Mouse (Mus musculus) embryonic facial prominence, embryonic 14.5 days (tissue): ENCODE measurements around the gene Cd164. TPM values are rescaled to one million over a fixed set of nuclear protein-coding genes. Genes with fewer than 3 reads are reported as not detected.

ENCODE experiments used
- ATAC-seq: fragments of 200-750 bp; cut with Nextera tagmentation; 2 replicates; pipeline ENCODE4 v1.8.0; 2017; ENCODE audit warnings: low read depth, moderate number of reproducible peaks, moderate TSS enrichment
- DNase-seq: peaks from one replicate; pipeline ENCODE4 v3.0.0-alpha.2; 2015; ENCODE audit warnings: low spot score
- H3K27ac ChIP-seq: fragments of 300-500 bp; sonication (generic); replicated peaks from 2 replicates; pipeline ENCODE4 v1.5.1; 2014; ENCODE audit warnings: low read depth, mild to moderate bottlenecking, low read length, moderate library complexity
- H3K27me3 ChIP-seq: fragments of 300-500 bp; sonication (generic); replicated peaks from 2 replicates; pipeline ENCODE4 v1.6.1; 2014; ENCODE audit warnings: low read length; ENCODE audit not compliant: control insufficient read depth, insufficient read depth
- H3K36me3 ChIP-seq: fragments of 300-500 bp; sonication (generic); 2 replicates; pipeline ENCODE4 v1.6.1; 2014; ENCODE audit warnings: low read length, mixed read lengths; ENCODE audit not compliant: control insufficient read depth, insufficient read depth
- H3K4me1 ChIP-seq: fragments of 300-500 bp; sonication (generic); 2 replicates; pipeline ENCODE4 v1.6.1; 2014; ENCODE audit warnings: antibody characterized with exemption, low read length; ENCODE audit not compliant: control insufficient read depth, insufficient read depth
- H3K4me2 ChIP-seq: fragments of 300-500 bp; sonication (generic); 2 replicates; pipeline ENCODE4 v1.6.1; 2014; ENCODE audit warnings: low read depth, mild to moderate bottlenecking, low read length, moderate library complexity, mixed read lengths
- H3K4me3 ChIP-seq: fragments of 300-500 bp; sonication (generic); 2 replicates; pipeline ENCODE4 v1.5.1; 2014; ENCODE audit warnings: low read depth, mild to moderate bottlenecking, low read length
- H3K9ac ChIP-seq: fragments of 300-500 bp; sonication (generic); 2 replicates; pipeline ENCODE4 v1.6.1; 2014; ENCODE audit warnings: low read depth, mild to moderate bottlenecking, low read length, moderate library complexity, mixed read lengths
- H3K9me3 ChIP-seq: fragments of 300-500 bp; sonication (generic); 2 replicates; pipeline ENCODE4 v1.6.1; 2016; ENCODE audit warnings: low read length; ENCODE audit not compliant: control insufficient read depth
- WGBS: fragments of 180-500 bp; shearing (Covaris S2); extraction: QIAGEN DNeasy Blood & Tissue Kit; methylation state at CpG from one replicate; pipeline ENCODE4 v1.1.7; 2014; 5-methylcytosine and 5-hydroxymethylcytosine counted together
- polyA plus RNA-seq: library from polyadenylated mRNA; unstranded; fragments of >200 nt; fragmentation: Nextera tagmentation; extraction: Ambion mirVana; gene quantifications from 2 replicates; pipeline ENCODE4 v1.2.1, GENCODE M21; 2014

Gene Cd164
- polyA plus RNA-seq, 1 experiment from 2014 or later = 230 TPM

- Histone ChIP-seq H3K36me3 (peaks cover 22% of the 10 kb centered on the region; the same call in 1 of the 2 replicates), H3K4me1 (peaks cover 14% of the 10 kb centered on the region), H3K9ac (peak overlapping the region; percentile 72), H3K4me2 (peak overlapping the region; percentile 90), H3K4me3 (peak overlapping the region; percentile 53), H3K9me3 (no peaks in the 10 kb centered on the region), H3K27me3 (no peaks in the 10 kb centered on the region), H3K27ac (peak overlapping the region; percentile 79)
- peak; percentile 82 for ATAC-seq
- DNase-seq = peak; percentile 87
- WGBS = 3% methylated on average over 18 of the region's 20 CpGs
Observed at GRCm38 (mm10) chr10:41477278-41478181, 41.7 kb upstream of the Cd164 start.

GRCm38 (mm10) chr10:41479961-41480360 is 39.3 kb upstream of the Cd164 start:
- Histone ChIP-seq H3K4me2 (no peak overlapping the region), H3K27me3 (no peaks in the 10 kb centered on the region), H3K4me3 (no peak overlapping the region), H3K9me3 (no peaks in the 10 kb centered on the region), H3K36me3 (peaks cover 46% of the 10 kb centered on the region), H3K9ac (no peak overlapping the region), H3K27ac (no peak overlapping the region), H3K4me1 (peaks cover 14% of the 10 kb centered on the region)
- WGBS = 83% methylated on average over 3 of the region's 3 CpGs
- ATAC-seq (no peak), DNase-seq (no peak)

- no peak for DNase-seq
- Histone ChIP-seq H3K4me3 (no peak overlapping the region), H3K4me2 (no peak overlapping the region), H3K36me3 (peaks cover 59% of the 10 kb centered on the region), H3K9me3 (no peaks in the 10 kb centered on the region), H3K27ac (no peak overlapping the region), H3K27me3 (no peaks in the 10 kb centered on the region), H3K4me1 (peaks cover 11% of the 10 kb centered on the region), H3K9ac (no peak overlapping the region)
- 70% methylated on average over 33 of the region's 33 CpGs for WGBS
- no peak for ATAC-seq
Observed at GRCm38 (mm10) chr10:41480938-41481880, 38.0 kb upstream of the Cd164 start.

- Histone ChIP-seq H3K9me3 (no peaks in the 10 kb centered on the region), H3K27ac (no peak overlapping the region), H3K4me3 (no peak overlapping the region), H3K4me1 (peaks cover 6% of the 10 kb centered on the region), H3K36me3 (peaks cover 71% of the 10 kb centered on the region), H3K9ac (no peak overlapping the region), H3K4me2 (no peak overlapping the region), H3K27me3 (no peaks in the 10 kb centered on the region)
- ATAC-seq = no peak
- no peak for DNase-seq
- WGBS = 79% methylated on average over 7 of the region's 7 CpGs
Observed at GRCm38 (mm10) chr10:41482446-41482845, 36.8 kb upstream of the Cd164 start.

- WGBS = 93% methylated on average over 16 of the region's 16 CpGs
- DNase-seq = no peak
- Histone ChIP-seq H3K36me3 (peaks cover 75% of the 10 kb centered on the region), H3K4me3 (no peak overlapping the region), H3K9ac (no peak overlapping the region), H3K4me1 (peaks cover 12% of the 10 kb centered on the region), H3K4me2 (no peak overlapping the region), H3K27me3 (no peaks in the 10 kb centered on the region), H3K27ac (no peak overlapping the region), H3K9me3 (no peaks in the 10 kb centered on the region)
- ATAC-seq = no peak
Observed at GRCm38 (mm10) chr10:41485778-41486177, 33.4 kb upstream of the Cd164 start.

- Histone ChIP-seq H3K4me3 (no peak overlapping the region), H3K9ac (no peak overlapping the region), H3K36me3 (peaks cover 67% of the 10 kb centered on the region), H3K9me3 (no peaks in the 10 kb centered on the region), H3K27ac (no peak overlapping the region), H3K27me3 (no peaks in the 10 kb centered on the region), H3K4me2 (no peak overlapping the region), H3K4me1 (peaks cover 12% of the 10 kb centered on the region)
- WGBS = 85% methylated on average over 14 of the region's 14 CpGs
- no peak for DNase-seq
- ATAC-seq = no peak
Observed at GRCm38 (mm10) chr10:41486506-41487170, 32.6 kb upstream of the Cd164 start.

- peaks cover 44% of the 10 kb centered on the region for H3K36me3 ChIP-seq
- H3K27ac ChIP-seq = no peak overlapping the region
- no peak for DNase-seq
- peak overlapping the region; percentile 63 for H3K4me3 ChIP-seq
- H3K9me3 ChIP-seq = no peaks in the 10 kb centered on the region
- ATAC-seq = no peak
- peaks cover 12% of the 10 kb centered on the region for H3K4me1 ChIP-seq
- H3K4me2 ChIP-seq = peak overlapping the region; percentile 98
- no peaks in the 10 kb centered on the region for H3K27me3 ChIP-seq
- peak overlapping the region; percentile 76 for H3K9ac ChIP-seq
- 47% methylated on average over 7 of the region's 7 CpGs for WGBS
Observed at GRCm38 (mm10) chr10:41488877-41489276, 30.3 kb upstream of the Cd164 start.

- H3K36me3 ChIP-seq = peaks cover 40% of the 10 kb centered on the region
- H3K4me2 ChIP-seq = peak overlapping the region; percentile 98
- peak overlapping the region; percentile 63 for H3K4me3 ChIP-seq
- peak overlapping the region; percentile 76 for H3K9ac ChIP-seq
- H3K27me3 ChIP-seq = no peaks in the 10 kb centered on the region
- no peaks in the 10 kb centered on the region for H3K9me3 ChIP-seq
- H3K4me1 ChIP-seq = peaks cover 12% of the 10 kb centered on the region
- whole genome bisulfite sequencing = 29% methylated on average over 8 of the region's 8 CpGs
- DNase-seq (no peak), ATAC-seq (no peak)
- H3K27ac ChIP-seq = no peak overlapping the region
Observed at GRCm38 (mm10) chr10:41489294-41489693, 29.9 kb upstream of the Cd164 start.
